Mouse (Mus musculus): ENCODE data around the gene Cryzl1. TPM values are rescaled to one million over a fixed set of nuclear protein-coding genes. Genes with fewer than 3 reads are reported as not detected.
"Not testable (repeated sequence)": the region's sequence is repeated elsewhere in the genome, so short reads cannot be mapped to it uniquely, and the experiment has no call there.

Cryzl1 gene
- total RNA-seq, 2 experiments from 2014 or later = 106 to 108 TPM

DNA sequence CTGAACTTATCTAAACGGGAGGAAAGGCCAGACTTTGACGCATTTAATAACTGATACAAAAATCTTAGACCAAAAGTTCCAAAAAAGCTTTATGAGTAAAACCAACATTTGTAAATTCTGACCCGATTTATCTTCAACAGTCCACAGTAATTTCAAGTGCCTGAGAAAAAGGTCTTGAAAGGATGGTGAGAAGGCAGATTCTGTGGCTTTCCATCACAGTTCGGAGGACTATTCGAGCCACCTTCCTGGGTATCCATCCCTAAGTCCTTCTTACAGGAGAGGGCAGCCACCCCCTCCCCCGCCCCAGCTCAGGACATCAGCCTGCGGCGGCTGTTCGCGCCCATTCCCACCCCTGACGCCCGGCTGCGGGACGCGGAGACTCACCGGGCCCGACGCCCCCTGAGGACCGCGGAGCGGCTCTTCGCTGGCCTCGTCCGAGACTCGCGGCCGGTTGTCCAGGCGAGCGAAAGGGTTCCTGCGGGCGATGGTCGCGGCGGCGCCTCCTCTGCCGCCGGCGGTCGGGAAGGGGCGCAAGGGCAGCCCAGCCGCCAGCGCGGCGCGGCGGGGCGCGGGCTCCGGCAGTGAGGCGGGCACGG is 40.7 kb downstream of the Cryzl1 start:
- DNase-seq = no peak

DNA sequence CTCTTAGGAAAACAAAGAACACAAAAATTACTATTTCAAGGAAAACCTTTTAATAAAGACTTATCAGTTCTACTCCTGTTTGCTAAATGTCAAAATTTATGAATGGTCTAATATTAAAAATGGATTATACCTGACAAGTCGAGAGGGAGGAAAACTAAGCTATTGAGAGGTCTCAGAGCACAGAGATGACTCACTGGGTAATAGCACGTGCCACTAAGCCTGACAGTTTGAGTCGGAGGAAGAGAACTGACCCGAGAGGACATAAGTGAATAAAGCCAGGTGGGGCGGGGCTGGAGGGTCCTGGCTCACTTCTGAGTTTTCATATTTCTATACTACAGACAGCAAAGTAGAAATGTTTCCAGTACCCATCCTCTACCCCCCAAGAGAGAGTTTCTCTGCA is 42.4 kb downstream of the Cryzl1 start:
- no peak for DNase-seq

DNA sequence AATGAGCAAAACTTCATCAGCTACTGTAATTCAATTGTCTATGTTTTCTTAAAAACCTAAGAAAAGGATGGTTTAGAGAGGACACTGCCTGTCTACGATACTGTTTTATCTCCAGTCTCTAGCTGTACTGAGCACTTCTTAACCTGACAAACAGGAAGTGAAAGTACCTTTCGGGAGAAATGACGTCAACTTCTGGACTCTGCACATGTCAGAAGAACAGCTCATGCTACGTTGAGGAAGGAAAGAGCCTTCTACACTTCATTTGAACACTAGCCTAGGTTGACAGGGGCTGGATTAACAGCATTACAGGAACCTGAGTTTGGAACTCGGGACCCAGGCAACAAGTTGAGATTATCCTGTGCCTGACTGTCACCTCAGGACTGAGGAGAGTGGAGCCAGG is 43.2 kb downstream of the Cryzl1 start:
- no peak for DNase-seq

DNA sequence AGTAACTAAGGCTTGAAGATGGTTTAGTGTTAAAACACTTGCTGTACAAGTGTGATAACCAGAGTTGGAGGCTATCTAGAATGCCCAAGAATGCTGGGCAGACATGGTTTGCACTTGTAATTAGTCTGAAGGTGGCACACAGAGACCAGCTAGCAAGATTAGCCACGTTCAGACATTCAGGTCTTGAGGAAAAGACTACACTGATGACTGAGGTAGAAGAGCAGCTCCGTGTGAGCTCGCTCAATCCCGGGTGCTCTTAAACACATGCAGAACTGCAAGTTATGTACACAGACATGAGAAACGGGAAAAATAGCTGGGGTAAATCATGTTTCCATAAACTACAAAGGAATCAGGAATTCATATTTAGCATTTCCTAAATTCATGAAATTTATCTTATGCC is 48.1 kb downstream of the Cryzl1 start:
- no peak for DNase-seq

- no peak for DNase-seq
Observed at GRCm38 (mm10) chr16:91678147-91678911, 50.4 kb downstream of the Cryzl1 start.

DNA sequence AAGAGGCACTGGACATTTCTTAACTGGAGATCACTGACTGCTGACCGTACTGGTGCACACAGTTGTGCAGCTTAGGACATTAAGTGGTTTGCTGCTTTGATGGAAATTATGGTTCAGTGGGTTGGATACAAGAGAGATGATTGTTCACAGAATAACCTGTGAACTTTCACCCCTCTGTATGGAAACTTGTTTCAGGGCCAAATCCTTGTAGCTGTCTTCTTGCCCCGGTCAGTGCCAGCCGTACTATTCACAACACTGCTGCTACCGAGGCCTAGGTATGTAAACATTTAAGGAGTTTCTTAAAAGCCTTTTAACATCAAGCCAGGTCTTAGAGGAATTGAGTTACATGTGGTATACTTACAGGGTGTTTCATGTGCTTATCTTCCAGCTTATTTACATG is 54.3 kb downstream of the Cryzl1 start:
- no peak for DNase-seq

- no peak for DNase-seq
Observed at GRCm38 (mm10) chr16:91663795-91664194, 65.0 kb downstream of the Cryzl1 start.

DNA sequence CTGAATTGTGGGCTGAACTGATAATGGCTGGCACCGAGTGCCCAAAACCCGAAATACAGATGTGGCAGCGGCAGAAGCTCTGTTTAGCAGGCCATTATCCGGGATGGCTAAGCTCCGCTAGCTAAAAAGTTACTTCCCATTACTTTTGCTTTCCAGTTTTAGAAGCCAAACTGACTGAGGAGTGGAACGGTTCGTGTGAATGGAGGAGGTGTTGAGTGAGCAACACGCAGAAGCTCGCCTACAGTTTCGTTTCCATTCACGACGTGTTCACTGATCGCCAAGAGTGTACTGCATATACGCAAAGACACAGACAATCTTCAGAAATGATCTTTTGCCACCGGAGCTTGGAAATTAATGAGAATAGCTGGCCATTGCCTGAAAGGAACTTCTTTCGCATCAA is 66.4 kb downstream of the Cryzl1 start:
- no peak for DNase-seq

DNA sequence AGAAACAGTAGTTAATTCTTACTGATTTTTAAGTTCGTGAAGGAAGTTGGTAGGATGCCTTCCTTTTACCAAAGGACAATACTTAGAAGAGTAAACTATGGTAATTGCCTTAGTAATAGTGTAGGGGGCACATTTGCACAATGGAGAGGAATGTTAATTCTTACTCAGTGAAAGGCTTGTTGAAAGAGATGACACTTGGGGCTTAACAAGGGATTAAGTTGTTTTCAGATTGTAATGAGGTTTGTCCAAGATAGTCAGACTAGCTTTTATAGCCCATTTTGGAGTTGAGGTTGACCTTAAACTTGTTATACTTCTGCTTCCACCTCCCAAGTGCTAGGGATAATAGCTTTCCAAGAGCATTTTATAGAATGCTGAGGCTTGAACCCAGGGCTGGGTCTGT is 67.4 kb downstream of the Cryzl1 start:
- no peak for DNase-seq

DNA sequence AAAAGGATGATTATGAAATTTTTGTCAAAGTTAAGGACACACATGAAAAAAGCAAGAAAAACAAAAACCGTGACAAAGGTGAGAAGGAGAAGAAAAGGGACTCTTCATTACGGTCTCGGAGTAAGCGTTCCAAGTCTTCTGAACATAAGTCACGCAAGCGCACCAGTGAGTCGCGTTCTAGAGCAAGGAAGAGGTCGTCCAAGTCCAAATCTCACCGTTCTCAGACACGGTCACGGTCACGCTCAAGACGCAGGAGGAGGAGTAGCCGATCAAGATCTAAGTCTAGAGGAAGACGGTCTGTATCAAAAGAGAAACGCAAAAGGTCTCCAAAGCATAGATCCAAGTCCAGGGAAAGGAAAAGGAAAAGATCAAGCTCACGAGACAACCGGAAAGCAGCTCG is 69.0 kb downstream of the Cryzl1 start:
- no peak for DNase-seq

GRCm38 (mm10) chr16:91658471-91658870 is 70.3 kb downstream of the Cryzl1 start:
- no peak for DNase-seq

GRCm38 (mm10) chr16:91657285-91657684 is 71.5 kb downstream of the Cryzl1 start:
- no peak for DNase-seq

DNA sequence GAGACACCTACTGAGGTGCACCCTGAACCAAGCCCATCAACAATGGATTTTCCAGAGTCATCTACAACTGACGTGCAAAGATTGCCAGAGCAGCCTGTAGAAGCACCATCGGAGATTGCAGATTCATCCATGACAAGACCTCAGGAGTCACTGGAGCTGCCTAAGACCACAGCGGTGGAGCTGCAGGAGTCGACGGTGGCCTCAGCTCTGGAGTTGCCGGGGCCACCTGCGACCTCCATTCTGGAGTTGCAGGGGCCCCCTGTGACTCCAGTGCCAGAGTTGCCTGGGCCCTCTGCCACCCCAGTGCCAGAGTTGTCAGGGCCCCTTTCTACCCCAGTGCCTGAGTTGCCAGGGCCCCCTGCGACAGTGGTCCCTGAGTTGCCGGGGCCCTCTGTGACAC is 73.5 kb downstream of the Cryzl1 start:
- no peak for DNase-seq

GRCm38 (mm10) chr16:91652191-91652590 is 76.6 kb downstream of the Cryzl1 start:
- no peak for DNase-seq

- DNase-seq = no peak
Observed at GRCm38 (mm10) chr16:91649781-91650180, 79.0 kb downstream of the Cryzl1 start.

DNA sequence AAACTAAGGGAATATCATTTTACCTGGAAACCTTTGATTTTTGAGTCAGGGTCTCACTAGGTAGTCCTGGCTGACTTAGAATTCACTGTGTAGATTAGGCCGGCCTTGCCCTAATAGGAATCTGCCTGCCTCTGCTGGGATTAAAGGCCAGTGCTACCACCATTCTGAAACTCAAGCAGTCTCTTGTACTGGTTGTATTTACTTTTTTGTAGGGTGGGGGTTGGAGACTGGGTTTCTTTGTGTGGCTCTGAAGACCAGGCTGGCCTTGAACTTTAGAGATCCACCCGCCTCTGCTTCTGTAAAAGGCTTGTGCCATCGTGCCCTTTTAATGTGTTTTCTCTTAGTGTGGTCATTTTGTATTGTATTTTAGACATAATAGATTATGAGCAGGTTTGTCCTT is 79.5 kb downstream of the Cryzl1 start:
- no peak for DNase-seq

GRCm38 (mm10) chr16:91648220-91648550 is 80.6 kb downstream of the Cryzl1 start:
- peak; percentile 72 to 76 for DNase-seq

DNA sequence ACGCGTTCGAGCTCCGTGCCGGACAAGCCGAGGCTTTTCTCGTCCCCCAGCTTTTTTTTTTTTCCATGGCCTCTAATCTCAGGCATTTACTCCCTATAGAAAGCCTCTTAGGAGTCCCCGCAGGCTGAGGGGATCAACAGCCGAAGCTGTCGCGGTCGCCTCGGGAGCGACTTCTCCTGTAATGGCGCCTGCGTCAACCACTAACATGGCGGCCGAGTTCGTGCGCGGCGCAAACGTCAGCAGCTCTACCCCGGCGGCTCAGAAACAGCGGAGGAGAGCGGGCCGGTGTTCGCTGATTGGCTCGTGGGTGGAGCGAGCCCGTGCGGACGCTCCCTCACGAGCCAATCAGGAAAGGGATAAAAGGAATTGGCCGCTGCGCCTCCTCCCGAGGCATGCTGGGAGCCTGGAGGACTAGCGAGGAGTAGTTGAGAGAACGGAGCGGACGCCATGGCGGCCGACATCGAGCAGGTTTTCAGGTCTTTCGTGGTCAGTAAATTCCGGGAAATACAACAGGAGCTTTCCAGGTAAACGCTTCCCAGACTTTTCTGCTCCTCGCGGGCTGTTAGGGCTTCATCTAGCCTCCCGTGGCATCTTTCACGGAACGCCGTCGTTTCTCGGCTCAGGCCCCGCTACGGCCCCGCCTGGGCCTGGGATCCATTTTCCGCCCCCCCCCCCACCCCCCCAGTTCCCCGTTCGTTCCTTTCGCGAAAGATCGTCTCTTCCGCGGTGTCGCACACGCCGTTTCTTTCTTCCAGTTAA is 81.1 kb downstream of the Cryzl1 start, which contains the start of gene Son:
TSS of gene Son (plus strand) at position 46 of the 759 bp plus-strand sequence.
- peak; percentile 96 to 97 for DNase-seq

DNA sequence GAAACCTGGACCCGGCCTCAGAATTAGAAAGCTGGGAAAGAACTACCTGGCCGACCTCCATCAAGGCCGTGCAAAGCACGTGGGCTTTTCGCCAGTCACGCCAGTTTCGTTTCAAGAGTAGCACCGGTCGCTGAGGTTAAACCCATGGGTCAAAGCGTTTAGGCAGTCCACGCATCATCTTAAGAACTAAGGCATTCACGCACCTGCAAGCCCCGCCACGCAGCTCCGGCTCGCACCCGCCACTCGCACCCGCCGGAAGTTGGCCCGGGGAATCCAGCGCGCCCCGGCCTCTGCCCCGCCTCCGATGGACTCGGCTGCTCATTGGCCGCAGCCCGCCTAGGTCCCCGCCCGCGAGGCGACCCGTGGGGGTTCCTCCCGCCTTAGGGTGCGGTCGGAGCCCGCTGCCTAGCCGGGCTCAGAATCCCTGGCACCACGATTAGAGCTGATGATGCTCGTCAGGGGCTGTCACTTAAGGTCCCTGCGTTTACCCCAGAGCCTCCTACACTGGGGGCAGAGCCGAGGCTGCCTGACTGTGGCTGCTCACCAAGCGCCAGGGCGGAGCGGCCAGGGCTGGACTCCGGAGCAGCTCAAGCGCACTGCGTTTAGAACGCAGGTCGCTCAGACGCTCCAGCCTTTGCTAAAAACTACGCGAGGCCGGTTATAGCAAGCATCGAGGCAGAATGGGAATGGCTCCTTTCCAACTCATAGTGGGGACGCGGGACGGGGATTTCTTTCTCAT is 81.9 kb downstream of the Cryzl1 start, which contains the start of gene Gart:
TSS of gene Gart (minus strand) at position 272 of the 739 bp plus-strand sequence.
- peak; percentile 93 to 94 for DNase-seq

GRCm38 (mm10) chr16:91645995-91646602 is 82.7 kb downstream of the Cryzl1 start:
- no peak for DNase-seq

DNA sequence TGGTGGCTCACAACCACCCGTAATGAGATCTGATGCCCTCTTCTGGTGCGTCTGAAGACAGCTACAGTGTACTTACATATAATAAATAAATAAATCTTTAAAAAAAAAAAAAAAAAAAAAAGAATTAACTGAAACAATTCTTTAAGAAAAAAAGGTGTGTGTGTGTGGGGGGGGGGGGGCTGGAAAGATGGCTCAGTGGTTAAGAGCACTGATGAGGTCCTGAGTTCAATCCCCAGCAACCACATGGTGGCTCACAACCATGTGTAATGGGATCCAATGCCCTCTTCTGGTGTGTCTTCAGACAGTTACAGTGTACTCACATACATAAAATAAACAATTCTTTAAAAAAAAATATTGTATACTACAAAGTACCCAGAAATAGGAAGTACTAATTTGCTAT is 83.4 kb downstream of the Cryzl1 start:
- not testable (repeated sequence) for DNase-seq

DNA sequence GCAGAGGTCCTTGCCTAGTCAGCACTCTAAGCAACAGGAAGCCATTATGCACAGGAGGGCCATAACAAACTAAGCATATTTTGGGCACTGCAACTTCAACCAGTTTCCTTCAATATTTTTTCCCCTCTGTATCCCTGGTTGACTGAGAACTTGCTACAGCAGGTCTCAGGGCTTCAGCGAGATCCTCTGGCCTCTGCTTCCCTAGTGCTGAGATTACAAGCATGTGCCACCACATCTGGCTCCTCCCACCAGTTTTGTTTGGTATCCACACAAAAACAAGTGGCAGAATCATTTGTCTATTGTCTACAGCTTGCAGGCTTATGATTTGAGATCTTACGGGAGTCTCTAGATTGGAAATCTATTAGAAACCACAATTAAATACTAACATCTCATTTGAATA is 83.9 kb downstream of the Cryzl1 start:
- no peak for DNase-seq
